Mouse (Mus musculus) bone marrow, adult 2 months (tissue): ENCODE data around the gene Ankrd44.

ENCODE experiments used
- CTCF ChIP-seq: fragments of 200-500 bp; IDR thresholded peaks from 2 replicates; pipeline ENCODE4 v1.5.1; 2011; ENCODE audit warnings: low read length, control low read depth; ENCODE audit not compliant: control insufficient read depth, insufficient read depth
- POLR2A ChIP-seq: fragments of 200-500 bp; IDR thresholded peaks from 2 replicates; pipeline ENCODE4 v1.6.1; 2011; ENCODE audit warnings: low read depth, mild to moderate bottlenecking, control low read depth, low read length, borderline replicate concordance; ENCODE audit not compliant: control insufficient read depth

GRCm38 (mm10) chr1:54791406-54791805, 134.8 kb downstream of the Ankrd44 start:
- no peak for TF ChIP-seq POLR2A
- no peak for TF ChIP-seq CTCF
